Mouse (Mus musculus) brain, embryonic 14.5 days (tissue): ENCODE measurements around the gene Grb2.

Source experiments
- CTCF ChIP-seq: fragments of 200-500 bp; IDR thresholded peaks from 2 replicates; pipeline ENCODE4 v1.5.1; 2012; ENCODE audit warnings: inconsistent platforms, mild to moderate bottlenecking, moderate library complexity, borderline replicate concordance; ENCODE audit not compliant: insufficient read depth, insufficient read length; ENCODE audit errors: extremely low read depth
- POLR2A ChIP-seq: fragments of 200-500 bp; IDR thresholded peaks from 2 replicates; pipeline ENCODE4 v1.6.1; 2012; ENCODE audit warnings: mild to moderate bottlenecking, inconsistent platforms, borderline replicate concordance; ENCODE audit not compliant: poor library complexity, insufficient read depth, insufficient read length, severe bottlenecking; ENCODE audit errors: extremely low read depth

DNA sequence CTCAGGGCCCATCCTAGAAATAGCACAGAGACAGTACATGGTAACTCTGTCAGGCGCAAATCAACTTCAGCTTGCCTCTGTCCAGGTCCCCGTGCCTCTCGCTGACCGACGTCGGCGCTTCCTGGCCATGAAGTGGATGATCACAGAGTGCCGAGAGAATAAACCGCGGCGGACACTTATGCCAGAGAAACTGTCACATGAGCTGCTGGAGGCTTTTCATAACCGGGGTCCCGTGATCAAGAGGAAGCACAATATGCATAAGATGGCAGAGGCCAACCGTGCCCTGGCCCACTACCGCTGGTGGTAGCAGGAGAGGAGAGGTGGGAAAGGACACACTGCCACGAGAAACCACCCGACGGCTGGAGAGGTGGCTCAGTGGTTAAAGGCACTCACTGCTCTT is 101.7 kb downstream of the Grb2 start:
- TF ChIP-seq CTCF (no peak), POLR2A (no peak)
